Mouse (Mus musculus): ENCODE measurements around the gene Ano8. TPM values are rescaled to one million over a fixed set of nuclear protein-coding genes. Genes with fewer than 3 reads are reported as not detected.

Ano8 gene
- polyA plus RNA-seq, 1 experiment from 2014 or later: 8.6 TPM

DNA sequence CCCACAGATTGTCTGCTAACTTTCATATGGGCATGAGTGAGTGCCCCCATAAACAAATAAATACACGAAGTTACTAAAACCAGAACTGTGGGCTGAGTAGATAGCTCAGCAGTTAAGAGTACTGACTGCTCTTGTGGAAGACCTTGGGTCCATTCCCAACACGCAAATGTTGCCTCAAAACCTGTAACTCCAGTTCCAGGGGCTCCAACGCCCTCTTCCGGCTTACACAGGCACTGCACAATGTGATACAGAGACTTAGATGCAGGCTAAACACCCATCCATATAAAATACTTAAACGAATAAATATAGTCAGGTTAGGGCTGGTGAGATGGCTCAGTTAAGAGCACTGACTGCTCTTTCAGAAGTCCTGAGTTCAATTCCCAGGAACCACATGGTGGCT, 29.3 kb upstream of the Ano8 start:
- ATAC-seq (ENCODE audit: low FRiP score, low read depth): no peak
- no peak overlapping the region for H3K4me3 ChIP-seq
- no peak overlapping the region for H3K9ac ChIP-seq
- 73% methylated on average over 5 of the region's 5 CpGs for WGBS
- 0 out of 2 replicates have a peak, but pooled peaks cover 3% of the 10 kb centered on the region for H3K4me1 ChIP-seq (replicated peaks)
- peaks cover 13% of the 10 kb centered on the region for H3K27me3 ChIP-seq
- no peak overlapping the region for H3K27ac ChIP-seq (replicated peaks)
- H3K9me3 ChIP-seq: no peaks in the 10 kb centered on the region
- H3K36me3 ChIP-seq: no peaks in the 10 kb centered on the region
- H3K4me2 ChIP-seq: no peak overlapping the region

DNA sequence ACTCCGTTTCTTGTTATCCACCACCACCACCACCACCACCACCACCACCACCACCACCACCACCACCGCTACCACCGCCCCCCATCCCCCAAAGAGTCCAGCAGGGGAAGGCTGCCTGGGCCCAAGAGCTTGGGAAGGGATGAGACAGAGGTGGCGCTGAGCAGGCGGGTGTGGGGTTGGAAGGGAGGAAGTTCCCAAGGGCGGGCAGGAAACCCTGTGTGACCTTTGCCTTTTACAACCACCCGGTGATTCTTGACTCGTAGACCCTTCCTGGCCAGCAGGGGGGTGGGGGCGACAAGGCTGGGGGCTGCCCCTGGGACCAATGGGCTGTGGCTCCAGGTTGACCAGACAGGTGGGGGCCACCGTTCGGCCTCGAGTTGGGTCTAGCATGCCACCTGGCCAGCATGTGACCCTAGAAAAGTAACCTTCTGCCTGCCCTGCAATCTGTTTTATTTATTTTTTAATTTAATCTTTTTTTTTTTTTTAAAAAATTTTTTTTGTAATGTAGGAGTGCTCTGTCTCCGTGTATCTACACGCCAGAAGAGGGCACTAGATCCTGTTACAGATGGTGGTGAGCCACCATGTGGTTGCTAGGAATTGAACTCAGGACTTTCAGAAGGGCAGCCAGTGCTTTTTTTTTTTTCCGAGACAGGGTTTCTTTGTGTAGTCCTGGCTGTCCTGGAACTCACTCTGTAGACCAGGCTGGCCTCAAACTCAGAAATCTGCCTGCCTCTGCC, 27.4 kb upstream of the Ano8 start:
- Histone ChIP-seq H3K4me2 (no peak overlapping the region), H3K27me3 (peaks cover 29% of the 10 kb centered on the region), H3K9me3 (no peaks in the 10 kb centered on the region), H3K27ac (replicated peaks) (no peak overlapping the region), H3K4me1 (replicated peaks) (0 out of 2 replicates have a peak, but pooled peaks cover 3% of the 10 kb centered on the region), H3K9ac (no peak overlapping the region), H3K36me3 (no peaks in the 10 kb centered on the region), H3K4me3 (no peak overlapping the region)
- WGBS: 77% methylated on average over 15 of the region's 15 CpGs
- ATAC-seq (ENCODE audit: low FRiP score, low read depth): no peak

DNA sequence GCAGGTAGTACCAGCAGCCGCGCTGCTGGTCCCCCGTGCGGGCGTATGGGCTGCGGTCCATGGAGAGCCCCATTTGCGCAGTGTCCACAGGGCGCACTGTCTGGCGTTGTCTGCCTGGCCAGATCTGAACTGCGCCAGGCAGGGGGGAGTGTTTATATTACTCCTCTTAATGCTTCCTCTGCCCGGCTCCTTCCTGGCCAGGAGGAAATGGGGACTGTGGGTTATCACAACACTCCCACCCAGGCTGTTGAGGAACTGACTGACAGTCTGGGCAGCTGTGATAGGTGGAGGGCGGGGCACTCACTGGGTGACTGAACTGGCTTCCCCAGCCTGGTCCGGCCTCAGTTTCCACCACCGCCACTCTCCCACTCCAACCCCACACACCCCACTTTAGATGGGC, 25.9 kb upstream of the Ano8 start, which contains the start of gene Plvap:
Gene Plvap (minus strand): TSS at position 109 of the 400 bp plus-strand sequence.
- Histone ChIP-seq H3K27me3 (peaks cover 45% of the 10 kb centered on the region), H3K9me3 (no peaks in the 10 kb centered on the region), H3K36me3 (no peaks in the 10 kb centered on the region), H3K9ac (no peak within 1 kb of the TSS), H3K27ac (replicated peaks) (no peak within 1 kb of the TSS), H3K4me2 (no peak within 1 kb of the TSS), H3K4me1 (replicated peaks) (peaks cover 12% of the 10 kb centered on the region), H3K4me3 (no peak within 1 kb of the TSS)
- no peak for ATAC-seq (ENCODE audit: low FRiP score, low read depth)
- 76% methylated on average over 14 of the region's 14 CpGs for WGBS

- Histone ChIP-seq H3K36me3 (no peaks in the 10 kb centered on the region), H3K4me3 (no peak overlapping the region), H3K9ac (no peak overlapping the region), H3K27ac (replicated peaks) (no peak overlapping the region), H3K27me3 (peaks cover 54% of the 10 kb centered on the region), H3K4me1 (replicated peaks) (peaks cover 12% of the 10 kb centered on the region), H3K4me2 (no peak overlapping the region), H3K9me3 (no peaks in the 10 kb centered on the region)
- no peak for ATAC-seq (ENCODE audit: low FRiP score, low read depth)
- WGBS: 62% methylated on average over 2 of the region's 2 CpGs
Measured at GRCm38 (mm10) chr8:71509316-71509715, 23.6 kb upstream of the Ano8 start.

- peak overlapping the region; percentile 49 for H3K9ac ChIP-seq
Measured at GRCm38 (mm10) chr8:71507589-71508104, 21.9 kb upstream of the Ano8 start.

DNA sequence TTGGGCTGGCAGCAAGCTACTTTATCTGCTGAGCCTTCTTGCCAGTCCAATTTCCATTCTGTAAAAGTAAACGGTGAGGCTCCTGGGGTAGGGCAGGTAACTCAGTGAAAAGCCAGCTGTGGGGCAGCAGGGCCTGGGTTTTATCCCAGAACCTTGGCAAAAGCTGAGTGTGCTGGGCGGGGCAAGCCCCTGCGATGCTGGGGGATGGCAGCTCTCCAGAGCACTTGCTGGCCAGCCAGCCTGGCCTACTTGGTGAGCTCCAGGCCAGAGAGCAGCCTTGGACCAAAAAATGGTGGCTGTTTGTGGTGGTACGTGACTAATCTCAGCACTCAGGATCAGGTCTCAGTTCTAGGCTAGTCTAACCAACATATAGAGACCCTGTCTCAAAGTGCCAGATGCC, 20.2 kb upstream of the Ano8 start:
- H3K4me3 ChIP-seq: no peak overlapping the region
- no peak overlapping the region for H3K9ac ChIP-seq
- H3K4me2 ChIP-seq: no peak overlapping the region
- no peak overlapping the region for H3K27ac ChIP-seq (replicated peaks)
- H3K27me3 ChIP-seq: peaks cover 48% of the 10 kb centered on the region
- WGBS: 81% methylated on average over 4 of the region's 4 CpGs
- no peaks in the 10 kb centered on the region for H3K9me3 ChIP-seq
- no peaks in the 10 kb centered on the region for H3K36me3 ChIP-seq
- peaks cover 12% of the 10 kb centered on the region for H3K4me1 ChIP-seq (replicated peaks)
- no peak for ATAC-seq (ENCODE audit: low FRiP score, low read depth)

More at GRCm38 (mm10) chr8:71507589-71508104, 21.9 kb upstream of the Ano8 start:
- H3K4me1 ChIP-seq (replicated peaks): peaks cover 12% of the 10 kb centered on the region
- ATAC-seq (ENCODE audit: low FRiP score, low read depth): peak; percentile 86
- H3K4me2 ChIP-seq: peak overlapping the region; percentile 81
- peak overlapping the region; percentile 47 for H3K4me3 ChIP-seq
- no peak overlapping the region for H3K27ac ChIP-seq (replicated peaks)
- H3K9me3 ChIP-seq: no peaks in the 10 kb centered on the region
- no peaks in the 10 kb centered on the region for H3K36me3 ChIP-seq
- peaks cover 54% of the 10 kb centered on the region for H3K27me3 ChIP-seq
- under 1% methylated on average over 59 of the region's 61 CpGs for WGBS

DNA sequence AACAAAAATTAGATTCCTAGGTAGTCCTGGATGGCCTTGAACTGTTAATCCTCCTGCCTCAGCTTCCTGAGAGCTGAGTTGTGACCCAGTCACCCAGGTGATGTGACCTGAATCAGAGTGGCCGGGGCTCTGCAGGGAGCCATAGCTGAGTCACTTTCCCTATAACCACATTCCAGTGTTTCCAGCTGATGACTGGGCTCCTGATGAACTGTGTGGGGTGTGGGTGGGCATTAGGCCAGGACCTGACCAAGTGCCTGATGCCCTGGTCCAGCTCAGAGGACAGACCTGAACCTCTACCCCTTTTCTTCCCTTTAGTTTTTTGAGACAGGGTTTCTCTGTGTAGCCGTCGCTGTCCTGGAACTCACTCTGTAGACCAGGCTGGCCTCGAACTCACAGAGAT, 19.6 kb upstream of the Ano8 start:
- H3K9ac ChIP-seq: no peak overlapping the region
- peaks cover 12% of the 10 kb centered on the region for H3K4me1 ChIP-seq (replicated peaks)
- no peaks in the 10 kb centered on the region for H3K36me3 ChIP-seq
- no peak overlapping the region for H3K4me2 ChIP-seq
- H3K4me3 ChIP-seq: no peak overlapping the region
- no peak overlapping the region for H3K27ac ChIP-seq (replicated peaks)
- peaks cover 44% of the 10 kb centered on the region for H3K27me3 ChIP-seq
- 89% methylated on average over 4 of the region's 4 CpGs for WGBS
- H3K9me3 ChIP-seq: no peaks in the 10 kb centered on the region
- ATAC-seq (ENCODE audit: low FRiP score, low read depth): no peak

DNA sequence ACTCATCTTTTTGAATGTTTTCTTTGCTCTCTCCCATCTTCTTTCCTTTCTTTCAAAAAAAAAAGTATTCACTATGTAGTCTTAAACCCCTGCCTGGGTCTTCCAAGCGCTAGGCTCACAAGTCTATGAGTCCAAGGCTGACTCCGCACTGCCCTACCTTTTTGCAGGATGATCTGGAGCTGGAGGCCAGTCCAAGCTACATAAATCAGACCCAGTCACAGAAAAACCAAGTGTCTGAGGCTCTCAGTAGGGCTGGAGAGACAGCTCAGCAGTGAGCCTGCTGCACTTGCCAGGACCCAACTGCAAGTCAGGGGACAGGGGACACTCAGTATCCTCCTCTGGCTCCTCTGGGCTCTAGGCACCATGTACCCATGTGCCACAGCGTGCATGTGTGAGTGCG, 18.6 kb upstream of the Ano8 start:
- no peak overlapping the region for H3K4me2 ChIP-seq
- WGBS: 96% methylated on average over 4 of the region's 4 CpGs
- no peak overlapping the region for H3K27ac ChIP-seq (replicated peaks)
- H3K9ac ChIP-seq: no peak overlapping the region
- no peak for ATAC-seq (ENCODE audit: low FRiP score, low read depth)
- H3K4me1 ChIP-seq (replicated peaks): peaks cover 12% of the 10 kb centered on the region
- no peaks in the 10 kb centered on the region for H3K9me3 ChIP-seq
- H3K27me3 ChIP-seq: peaks cover 35% of the 10 kb centered on the region
- H3K4me3 ChIP-seq: no peak overlapping the region
- no peaks in the 10 kb centered on the region for H3K36me3 ChIP-seq

- WGBS: 40% methylated on average over 16 of the region's 16 CpGs
- no peak overlapping the region for H3K27ac ChIP-seq (replicated peaks)
- H3K27me3 ChIP-seq: no peaks in the 10 kb centered on the region
- no peak overlapping the region for H3K4me2 ChIP-seq
- no peak for ATAC-seq (ENCODE audit: low FRiP score, low read depth)
- H3K4me3 ChIP-seq: no peak overlapping the region
- no peak overlapping the region for H3K9ac ChIP-seq
- no peaks in the 10 kb centered on the region for H3K9me3 ChIP-seq
- peaks cover 16% of the 10 kb centered on the region for H3K4me1 ChIP-seq (replicated peaks)
- 0 out of 2 replicates have a peak, but pooled peaks cover 2% of the 10 kb centered on the region for H3K36me3 ChIP-seq
Measured at GRCm38 (mm10) chr8:71498816-71499690, 13.3 kb upstream of the Ano8 start.

GRCm38 (mm10) chr8:71497881-71498501, 12.2 kb upstream of the Ano8 start:
- no peaks in the 10 kb centered on the region for H3K9me3 ChIP-seq
- no peak overlapping the region for H3K4me3 ChIP-seq
- ATAC-seq (ENCODE audit: low FRiP score, low read depth): no peak
- peaks cover 16% of the 10 kb centered on the region for H3K4me1 ChIP-seq (replicated peaks)
- H3K27me3 ChIP-seq: no peaks in the 10 kb centered on the region
- H3K27ac ChIP-seq (replicated peaks): no peak overlapping the region
- H3K4me2 ChIP-seq: no peak overlapping the region
- no peak overlapping the region for H3K9ac ChIP-seq
- peaks cover 9% of the 10 kb centered on the region for H3K36me3 ChIP-seq
- 27% methylated on average over 15 of the region's 15 CpGs for WGBS

- Histone ChIP-seq H3K4me2 (no peak overlapping the region), H3K27ac (replicated peaks) (no peak overlapping the region), H3K36me3 (peaks cover 15% of the 10 kb centered on the region), H3K4me1 (replicated peaks) (peaks cover 16% of the 10 kb centered on the region), H3K27me3 (no peaks in the 10 kb centered on the region), H3K9ac (no peak overlapping the region), H3K9me3 (no peaks in the 10 kb centered on the region), H3K4me3 (no peak overlapping the region)
- 96% methylated on average over 1 of the region's 1 CpGs for whole genome bisulfite sequencing
- no peak for ATAC-seq (ENCODE audit: low FRiP score, low read depth)
Measured at GRCm38 (mm10) chr8:71497077-71497645, 11.4 kb upstream of the Ano8 start.
